Mouse (Mus musculus) embryo, embryonic 10 days (tissue): ENCODE results near the gene Sqstm1.

ENCODE experiments used
- DNase-seq: peaks from one replicate; pipeline ENCODE4 v3.0.0-alpha.2; 2015; ENCODE audit warnings: low spot score

The Sqstm1 gene

GRCm38 (mm10) chr11:50176351-50176750 is 34.3 kb downstream of the Sqstm1 start:
- no peak for DNase-seq

GRCm38 (mm10) chr11:50174730-50175187 is 35.9 kb downstream of the Sqstm1 start:
- peak; percentile 100 for DNase-seq

- DNase-seq, result peak; percentile 25
These were observed 36.4 kb downstream of the Sqstm1 start, which contains the start of gene Mrnip for GRCm38 (mm10) chr11:50174111-50174729. Gene Mrnip (plus strand): TSS chr11:50174444.

- no peak for DNase-seq
These were observed 42.3 kb downstream of the Sqstm1 start for GRCm38 (mm10) chr11:50168352-50168751.

- DNase-seq, result no peak
These were observed 48.1 kb downstream of the Sqstm1 start for GRCm38 (mm10) chr11:50162338-50163050.

- peak; percentile 82 for DNase-seq
These were observed 48.9 kb downstream of the Sqstm1 start for GRCm38 (mm10) chr11:50161578-50162304.

- DNase-seq, result no peak
These were observed 51.3 kb downstream of the Sqstm1 start for GRCm38 (mm10) chr11:50159347-50159746.

- no peak for DNase-seq
These were observed 52.3 kb downstream of the Sqstm1 start for GRCm38 (mm10) chr11:50158346-50158745.

GRCm38 (mm10) chr11:50156725-50157258 is 53.8 kb downstream of the Sqstm1 start:
- no peak for DNase-seq

GRCm38 (mm10) chr11:50155785-50156184 is 54.8 kb downstream of the Sqstm1 start:
- no peak for DNase-seq

GRCm38 (mm10) chr11:50154777-50155520 is 55.7 kb downstream of the Sqstm1 start:
- no peak for DNase-seq

GRCm38 (mm10) chr11:50154166-50154565 is 56.5 kb downstream of the Sqstm1 start:
- peak; percentile 76 for DNase-seq

GRCm38 (mm10) chr11:50151374-50151773 is 59.3 kb downstream of the Sqstm1 start:
- DNase-seq, result no peak

GRCm38 (mm10) chr11:50149603-50150150 is 61.0 kb downstream of the Sqstm1 start:
- no peak for DNase-seq
